Mouse (Mus musculus) heart, embryonic 14.5 days (tissue): ENCODE measurements around the gene Zxdb. TPM values are rescaled to one million over a fixed set of nuclear protein-coding genes. Genes with fewer than 3 reads are reported as not detected.
"Not testable (repeated sequence)": the region's sequence is repeated elsewhere in the genome, so short reads cannot be mapped to it uniquely, and the experiment has no call there.

Source experiments
- ATAC-seq: fragments of 200-750 bp; cut with Nextera tagmentation; 2 replicates; pipeline ENCODE4 v1.8.0; 2017; ENCODE audit warnings: low read depth, moderate TSS enrichment; ENCODE audit not compliant: insufficient number of reproducible peaks, insufficient read depth, low FRiP score
- H3K27ac ChIP-seq, 2 experiments: fragments of 200-500 bp in 1 of 2; fragments of 300-500 bp in 1 of 2; sonication (generic) in 1 of 2; replicated peaks in 1 of 2; 2 replicates each; pipeline ENCODE4 v1.5.1; 2012 to 2014; ENCODE audit warnings: low read depth in 2 of 2, low read length in 2 of 2, control low read depth in 1 of 2, mild to moderate bottlenecking in 1 of 2, mixed read lengths in 1 of 2; ENCODE audit not compliant: control insufficient read depth in 1 of 2, insufficient read depth in 1 of 2
- H3K27me3 ChIP-seq: fragments of 300-500 bp; sonication (generic); 2 replicates; pipeline ENCODE4 v1.6.1; 2014; ENCODE audit warnings: mild to moderate bottlenecking, low read length, control low read depth; ENCODE audit not compliant: control insufficient read depth, insufficient read depth
- H3K36me3 ChIP-seq: fragments of 300-500 bp; sonication (generic); 2 replicates; pipeline ENCODE4 v1.6.1; 2014; ENCODE audit warnings: mild to moderate bottlenecking, control low read depth, low read length, mixed read lengths; ENCODE audit not compliant: control insufficient read depth, insufficient read depth
- H3K4me1 ChIP-seq, 2 experiments: fragments of 200-500 bp in 1 of 2; fragments of 300-500 bp in 1 of 2; sonication (generic) in 1 of 2; 2 replicates each; pipeline ENCODE4 v1.6.1; 2012 to 2014; ENCODE audit warnings: low read length in 2 of 2, control low read depth in 1 of 2, mixed read lengths in 1 of 2; ENCODE audit not compliant: control insufficient read depth in 2 of 2, insufficient read depth in 2 of 2
- H3K4me2 ChIP-seq: fragments of 300-500 bp; sonication (generic); 2 replicates; pipeline ENCODE4 v1.6.1; 2014; ENCODE audit warnings: mild to moderate bottlenecking, low read length
- H3K4me3 ChIP-seq, 2 experiments: fragments of 200-500 bp in 1 of 2; fragments of 300-500 bp in 1 of 2; sonication (generic) in 1 of 2; 2 replicates each; pipeline ENCODE4 v1.5.1; 2012 to 2014; ENCODE audit warnings: low read length in 2 of 2, mild to moderate bottlenecking in 2 of 2, control low read depth in 1 of 2, low read depth in 1 of 2, moderate library complexity in 1 of 2; ENCODE audit not compliant: control insufficient read depth in 1 of 2, insufficient read depth in 1 of 2
- H3K9ac ChIP-seq: fragments of 300-500 bp; sonication (generic); 2 replicates; pipeline ENCODE4 v1.6.1; 2014; ENCODE audit warnings: mild to moderate bottlenecking, low read length
- H3K9me3 ChIP-seq: fragments of 300-500 bp; sonication (generic); 2 replicates; pipeline ENCODE4 v1.6.1; 2016; ENCODE audit warnings: low read length, control low read depth; ENCODE audit not compliant: control insufficient read depth
- WGBS: fragments of 180-500 bp; shearing (Covaris S2); extraction: QIAGEN DNeasy Blood & Tissue Kit; methylation state at CpG from one replicate; pipeline ENCODE4 v1.1.7; 2014; 5-methylcytosine and 5-hydroxymethylcytosine counted together
- polyA plus RNA-seq: library from polyadenylated mRNA; unstranded; fragments of >200 nt; fragmentation: Nextera tagmentation; extraction: Ambion mirVana; gene quantifications from 2 replicates; pipeline ENCODE4 v1.2.1, GENCODE M21; 2014

Zxdb gene
- 0.98 and 1.4 TPM in 2 replicates for polyA plus RNA-seq

DNA sequence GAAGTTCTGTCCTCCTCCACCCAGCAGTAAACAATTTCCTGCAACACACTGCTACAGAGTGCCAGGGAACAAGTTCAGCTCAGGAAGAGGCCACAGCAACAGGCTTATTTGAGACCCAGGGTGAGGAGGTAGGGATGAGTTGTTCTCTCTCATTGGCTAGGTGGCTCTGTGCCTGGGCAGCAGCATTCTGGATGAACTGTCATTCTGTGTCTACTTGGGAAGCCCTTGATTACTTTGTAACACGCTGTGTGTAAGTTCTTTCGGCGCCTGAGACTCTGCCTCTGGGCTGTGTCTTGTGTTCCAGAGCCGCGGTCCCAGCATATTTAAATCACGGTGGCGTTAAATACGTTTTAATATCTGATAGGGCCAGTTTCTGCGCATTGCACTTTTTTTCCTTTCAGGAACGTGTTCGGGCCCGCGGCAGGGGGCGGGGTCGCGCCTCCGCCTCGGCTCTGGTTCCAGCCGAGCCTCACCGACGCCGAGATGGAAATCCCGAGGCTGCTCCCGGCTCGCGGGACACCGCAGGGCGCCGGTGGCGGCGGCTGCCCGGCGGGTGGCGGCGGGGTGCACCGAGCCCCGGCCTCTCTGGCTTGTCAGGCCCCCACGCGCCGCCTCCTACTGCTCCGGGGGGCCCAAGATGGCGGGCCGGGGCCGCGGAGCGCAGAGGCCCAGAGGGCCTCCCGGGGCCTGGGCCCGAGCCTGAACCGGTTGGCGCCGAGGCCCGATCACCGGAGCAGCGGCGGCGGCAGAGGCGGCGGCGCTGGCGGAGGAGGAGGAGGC, at the start of gene Zxdb:
Gene Zxdb (plus strand): TSS at position 378 of the 780 bp plus-strand sequence.
- not testable (repeated sequence) for H3K9me3 ChIP-seq, H3K36me3 ChIP-seq, H3K9ac ChIP-seq, H3K27ac ChIP-seq, H3K4me1 ChIP-seq, H3K4me2 ChIP-seq, H3K27me3 ChIP-seq
- peak; percentile 36; the same call in 1 of the 2 replicates for ATAC-seq
- peak within 1 kb of the TSS in 1 of 2 experiments; percentile 16; a peak in 1 of 4 replicates for H3K4me3 ChIP-seq
- WGBS = no CpG with 5 or more reads among the region's 60 CpGs

DNA sequence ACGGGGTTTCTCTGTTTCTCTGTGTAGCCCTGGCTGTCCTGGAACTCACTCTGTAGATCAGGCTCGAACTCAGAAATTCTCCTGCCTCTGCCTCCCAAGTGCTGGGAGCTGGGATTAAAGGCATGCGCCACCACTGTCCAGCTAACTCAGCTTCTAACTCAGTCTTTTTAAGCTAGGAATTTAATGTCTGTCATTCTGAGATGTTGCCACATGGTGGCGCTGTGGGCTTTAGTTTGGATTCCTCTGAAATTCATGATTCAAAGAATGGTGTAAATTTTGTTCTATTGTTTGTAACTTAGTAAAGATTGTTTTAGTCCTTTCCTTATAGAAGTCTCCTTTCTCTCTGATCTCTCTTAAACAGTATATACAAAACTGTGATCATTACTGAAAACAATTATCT, 49.4 kb upstream of the Zxdb start:
- no peaks in the 10 kb centered on the region for H3K36me3 ChIP-seq
- H3K4me2 ChIP-seq = no peak overlapping the region
- no peaks in the 10 kb centered on the region for H3K4me1 ChIP-seq
- no peak overlapping the region for H3K9ac ChIP-seq
- H3K4me3 ChIP-seq = no peak overlapping the region
- H3K27me3 ChIP-seq = no peaks in the 10 kb centered on the region
- no peak for ATAC-seq
- WGBS = 39% methylated on average over 4 of the region's 4 CpGs
- H3K27ac ChIP-seq = no peak overlapping the region
- no peaks in the 10 kb centered on the region for H3K9me3 ChIP-seq

DNA sequence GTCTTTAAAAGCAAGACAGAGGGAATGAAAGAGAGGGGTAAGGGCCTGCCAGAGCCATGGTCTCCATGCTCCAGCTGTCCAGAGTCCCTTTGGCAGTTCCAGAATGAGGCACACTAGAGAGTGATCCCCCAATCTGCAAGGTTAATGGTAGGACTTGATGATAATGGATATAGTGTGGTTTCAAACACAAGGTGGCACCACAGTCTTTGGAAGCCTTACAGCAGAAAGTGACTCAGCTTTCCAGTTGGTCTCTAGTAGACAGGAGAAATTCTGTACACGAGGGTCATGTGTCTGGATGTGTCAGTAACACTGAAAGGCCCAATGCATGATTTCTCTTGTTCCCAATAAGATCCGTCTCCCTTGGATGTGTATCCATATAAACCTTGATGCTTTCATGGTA, 42.8 kb upstream of the Zxdb start:
- not testable (repeated sequence) for H3K36me3 ChIP-seq, H3K27ac ChIP-seq, H3K4me2 ChIP-seq, H3K9me3 ChIP-seq, H3K27me3 ChIP-seq, H3K4me3 ChIP-seq, H3K9ac ChIP-seq, ATAC-seq, H3K4me1 ChIP-seq
- no CpG with 5 or more reads among the region's 2 CpGs for WGBS

DNA sequence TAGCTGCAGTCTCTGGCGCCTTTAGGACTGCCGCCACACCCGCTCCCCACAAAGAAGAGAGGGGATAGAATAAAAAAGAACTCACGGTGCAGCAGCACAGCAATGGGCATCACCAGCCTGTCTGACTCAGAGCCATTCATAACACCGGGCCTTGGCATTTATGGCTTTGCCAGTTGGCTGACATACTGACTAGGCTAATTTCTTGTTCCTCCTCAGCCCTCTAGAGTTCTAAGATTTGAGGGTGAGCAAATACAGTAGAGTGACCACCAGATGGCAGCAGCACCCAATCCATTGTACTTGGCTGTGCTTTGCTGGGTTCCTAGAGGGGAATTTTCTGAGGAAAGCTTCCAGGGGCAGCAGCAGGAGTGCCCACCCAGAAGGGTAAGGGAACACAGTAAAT, 34.8 kb upstream of the Zxdb start:
- H3K36me3 ChIP-seq, H3K4me2 ChIP-seq, H3K9me3 ChIP-seq, H3K27me3 ChIP-seq, H3K4me1 ChIP-seq, H3K27ac ChIP-seq, H3K4me3 ChIP-seq, H3K9ac ChIP-seq, ATAC-seq: not testable (repeated sequence)
- WGBS = 91% methylated on average over 5 of the region's 5 CpGs

DNA sequence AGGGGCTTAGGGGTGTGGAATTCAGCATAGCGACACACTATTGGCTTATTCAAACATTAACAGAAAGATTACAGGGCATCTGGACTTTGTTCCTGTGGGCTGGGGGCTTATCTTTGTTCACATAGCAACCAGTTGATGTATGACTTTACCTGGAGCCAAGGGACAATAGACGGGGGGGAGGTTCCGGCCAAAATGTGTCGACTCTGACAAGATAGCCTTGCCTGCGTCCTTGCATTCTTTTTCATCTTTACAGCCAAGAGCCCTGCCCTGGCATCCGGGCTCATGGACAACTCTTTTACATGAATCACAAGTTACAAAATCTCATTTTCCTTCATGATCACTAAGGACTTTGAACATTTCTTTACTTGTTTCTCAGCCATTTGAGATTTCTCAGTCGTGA, 17.7 kb upstream of the Zxdb start:
- not testable (repeated sequence) for H3K36me3 ChIP-seq, H3K4me2 ChIP-seq, H3K27me3 ChIP-seq, ATAC-seq, H3K27ac ChIP-seq, H3K4me1 ChIP-seq, H3K4me3 ChIP-seq, H3K9ac ChIP-seq, H3K9me3 ChIP-seq
- WGBS = 68% methylated on average over 6 of the region's 7 CpGs

DNA sequence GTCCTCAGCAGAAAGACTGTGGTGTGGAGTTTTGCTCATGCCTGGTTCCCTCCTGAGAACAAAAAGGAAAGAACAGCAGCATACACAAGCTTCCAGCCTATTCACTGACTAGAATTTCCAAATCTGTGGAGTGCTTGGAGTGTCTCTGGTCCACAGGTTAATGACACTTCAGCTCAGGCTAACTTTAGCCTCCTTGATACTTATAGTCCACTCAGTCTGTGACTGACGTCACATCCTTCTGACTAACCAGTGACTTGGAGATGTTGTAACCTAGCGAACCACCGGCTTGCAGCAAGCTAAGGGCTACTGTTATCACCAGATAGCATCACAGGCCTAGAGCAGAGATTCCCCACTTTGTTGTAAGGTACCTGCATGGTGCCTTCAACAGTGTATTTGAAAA, 14.6 kb upstream of the Zxdb start:
- not testable (repeated sequence) for H3K4me3 ChIP-seq, H3K9me3 ChIP-seq, H3K9ac ChIP-seq, H3K36me3 ChIP-seq, H3K4me1 ChIP-seq, H3K27ac ChIP-seq, H3K27me3 ChIP-seq, H3K4me2 ChIP-seq, ATAC-seq
- no CpG with 5 or more reads among the region's 3 CpGs for WGBS

DNA sequence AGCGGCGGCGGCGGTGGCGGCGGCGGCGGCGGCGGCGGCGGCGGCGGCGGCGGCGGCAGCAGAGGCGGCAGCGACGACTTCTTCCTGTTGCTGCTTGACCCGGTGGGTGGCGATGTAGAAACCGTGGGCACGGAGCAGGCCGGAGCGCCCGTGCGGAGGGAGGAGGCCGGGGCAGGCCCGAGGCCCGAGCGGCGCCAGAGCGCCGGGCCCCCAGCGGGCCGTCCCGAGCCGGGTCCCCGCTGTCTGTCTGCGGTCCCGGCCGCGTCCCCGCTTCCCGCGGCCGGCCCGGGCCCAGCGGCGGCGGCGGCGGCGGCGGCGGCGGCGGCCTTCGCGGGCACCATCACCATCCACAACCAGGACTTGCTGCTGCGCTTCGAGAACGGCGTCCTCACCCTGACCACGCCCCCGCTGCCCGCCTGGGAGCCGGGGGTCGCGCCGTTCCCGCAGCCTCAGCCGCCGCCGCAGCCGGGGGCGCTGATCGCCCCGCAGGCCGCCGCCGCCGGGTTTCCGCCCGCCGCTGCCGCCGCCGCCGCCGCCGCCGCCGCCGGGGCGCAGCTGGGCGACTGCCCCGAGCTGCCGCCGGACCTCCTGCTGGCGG, 702 bp downstream of the Zxdb start:
- not testable (repeated sequence) for H3K27ac ChIP-seq, H3K9ac ChIP-seq, H3K36me3 ChIP-seq, H3K27me3 ChIP-seq, H3K4me1 ChIP-seq, H3K4me2 ChIP-seq, H3K9me3 ChIP-seq
- peak overlapping the region in 1 of 2 experiments; percentile 16; a peak in 1 of 4 replicates for H3K4me3 ChIP-seq
- WGBS = 8% methylated on average over 15 of the region's 102 CpGs
- peak; percentile 69; the same call in 1 of the 2 replicates for ATAC-seq
